Mouse (Mus musculus) intestine, postnatal 0 days (tissue): ENCODE data around the gene Enkur. TPM values are rescaled to one million over a fixed set of nuclear protein-coding genes. Genes with fewer than 3 reads are reported as not detected.
"Not testable (repeated sequence)": the region's sequence is repeated elsewhere in the genome, so short reads cannot be mapped to it uniquely, and the experiment has no call there.

Source experiments
- ATAC-seq: fragments of 200-750 bp; cut with Nextera tagmentation; 2 replicates; pipeline ENCODE4 v1.8.0; 2017; ENCODE audit warnings: mild to moderate bottlenecking, moderate TSS enrichment, moderate library complexity
- H3K27ac ChIP-seq: fragments of 300-500 bp; sonication (generic); 2 replicates; pipeline ENCODE4 v1.5.1; 2014; ENCODE audit warnings: mild to moderate bottlenecking, low read depth, low read length, moderate library complexity
- H3K27me3 ChIP-seq: fragments of 300-500 bp; sonication (generic); replicated peaks from 2 replicates; pipeline ENCODE4 v1.6.1; 2014; ENCODE audit warnings: low read length, mixed read lengths; ENCODE audit not compliant: control insufficient read depth, insufficient read depth
- H3K36me3 ChIP-seq: fragments of 300-500 bp; sonication (generic); 2 replicates; pipeline ENCODE4 v1.6.1; 2014; ENCODE audit warnings: mild to moderate bottlenecking, moderate library complexity; ENCODE audit not compliant: control insufficient read depth, insufficient read depth
- H3K4me1 ChIP-seq: fragments of 300-500 bp; sonication (generic); replicated peaks from 2 replicates; pipeline ENCODE4 v1.6.1; 2014; ENCODE audit warnings: antibody characterized with exemption, low read length, mixed read lengths; ENCODE audit not compliant: control insufficient read depth, insufficient read depth
- H3K4me2 ChIP-seq: fragments of 300-500 bp; sonication (generic); replicated peaks from 2 replicates; pipeline ENCODE4 v1.6.1; 2014; ENCODE audit warnings: low read depth, mild to moderate bottlenecking, moderate library complexity
- H3K4me3 ChIP-seq: fragments of 300-500 bp; sonication (generic); 2 replicates; pipeline ENCODE4 v1.5.1; 2014; ENCODE audit warnings: low read depth, low read length
- H3K9ac ChIP-seq: fragments of 300-500 bp; sonication (generic); 2 replicates; pipeline ENCODE4 v1.6.1; 2014; ENCODE audit warnings: mild to moderate bottlenecking, low read depth, low read length
- H3K9me3 ChIP-seq: fragments of 300-500 bp; sonication (generic); 2 replicates; pipeline ENCODE4 v1.6.1; 2016; ENCODE audit warnings: mixed run types; ENCODE audit not compliant: control insufficient read depth
- CTCF ChIP-seq: sonication (generic); IDR thresholded peaks from 2 replicates; pipeline ENCODE4 v1.5.1; 2016; ENCODE audit warnings: low read depth, mild to moderate bottlenecking, control low read depth, antibody characterized with exemption, moderate library complexity
- WGBS: fragments of 180-500 bp; shearing (Covaris S2); extraction: QIAGEN DNeasy Blood & Tissue Kit; methylation state at CpG from one replicate; pipeline ENCODE4 v1.1.7; 2014; 5-methylcytosine and 5-hydroxymethylcytosine counted together
- polyA plus RNA-seq: library from polyadenylated mRNA; unstranded; fragments of >200 nt; fragmentation: Nextera tagmentation; extraction: Ambion mirVana; gene quantifications from 2 replicates; pipeline ENCODE4 v1.2.1, GENCODE M21; 2015

The Enkur gene
- polyA plus RNA-seq = 2.8 and 3.2 TPM in 2 replicates

- TF ChIP-seq CTCF = no peak
- peak; percentile 98 for ATAC-seq
- Histone ChIP-seq H3K27me3 (no peaks in the 10 kb centered on the region), H3K4me2 (peak within 1 kb of the TSS; percentile 65), H3K9me3 (no peaks in the 10 kb centered on the region), H3K9ac (peak within 1 kb of the TSS; percentile 28), H3K27ac (peak within 1 kb of the TSS; percentile 23; the same call in 1 of the 2 replicates), H3K4me3 (peak within 1 kb of the TSS; percentile 61), H3K36me3 (no peaks in the 10 kb centered on the region), H3K4me1 (no peaks in the 10 kb centered on the region)
- WGBS = under 1% methylated on average over 43 of the region's 43 CpGs
Measured at GRCm38 (mm10) chr2:21204912-21205830, at the start of gene Enkur, which contains the start of gene Thnsl1. Gene Enkur, minus strand, starts transcription at chr2:21205365. Gene Thnsl1, plus strand, starts transcription at chr2:21205724.

- H3K27ac ChIP-seq = no peak overlapping the region
- no peak for TF ChIP-seq CTCF
Measured at GRCm38 (mm10) chr2:21254308-21254707, 49.1 kb upstream of the Enkur start.

GRCm38 (mm10) chr2:21253644-21254043 is 48.5 kb upstream of the Enkur start:
- Histone ChIP-seq H3K9ac (no peak overlapping the region), H3K27me3 (no peaks in the 10 kb centered on the region), H3K9me3 (no peaks in the 10 kb centered on the region), H3K4me3 (no peak overlapping the region), H3K4me2 (no peak overlapping the region), H3K4me1 (no peaks in the 10 kb centered on the region), H3K36me3 (no peaks in the 10 kb centered on the region), H3K27ac (no peak overlapping the region)
- WGBS = 68% methylated on average over 3 of the region's 3 CpGs
- TF ChIP-seq CTCF = no peak
- no peak for ATAC-seq

More at GRCm38 (mm10) chr2:21254308-21254707, 49.1 kb upstream of the Enkur start:
- H3K4me1 ChIP-seq = no peaks in the 10 kb centered on the region
- H3K9me3 ChIP-seq = no peaks in the 10 kb centered on the region
- H3K4me2 ChIP-seq = no peak overlapping the region
- H3K4me3 ChIP-seq = no peak overlapping the region
- H3K36me3 ChIP-seq = no peaks in the 10 kb centered on the region
- no peak for ATAC-seq
- H3K27me3 ChIP-seq = no peaks in the 10 kb centered on the region
- no peak overlapping the region for H3K9ac ChIP-seq

GRCm38 (mm10) chr2:21245477-21246102 is 40.4 kb upstream of the Enkur start:
- ATAC-seq = peak; percentile 81
- Histone ChIP-seq H3K27ac (no peak overlapping the region), H3K9ac (no peak overlapping the region), H3K9me3 (no peaks in the 10 kb centered on the region), H3K4me2 (no peak overlapping the region), H3K27me3 (no peaks in the 10 kb centered on the region), H3K4me1 (no peaks in the 10 kb centered on the region; the same call in 1 of the 2 replicates), H3K4me3 (no peak overlapping the region), H3K36me3 (no peaks in the 10 kb centered on the region)
- peak; percentile 61 for TF ChIP-seq CTCF
- WGBS = 60% methylated on average over 2 of the region's 2 CpGs

GRCm38 (mm10) chr2:21244986-21245385 is 39.8 kb upstream of the Enkur start:
- no peaks in the 10 kb centered on the region for H3K27me3 ChIP-seq
- H3K27ac ChIP-seq = no peak overlapping the region
- H3K4me2 ChIP-seq = no peak overlapping the region
- no peak overlapping the region for H3K9ac ChIP-seq
- H3K4me1 ChIP-seq = no peaks in the 10 kb centered on the region; the same call in 1 of the 2 replicates
- H3K9me3 ChIP-seq = no peaks in the 10 kb centered on the region
- no peak overlapping the region for H3K4me3 ChIP-seq
- ATAC-seq = no peak
- TF ChIP-seq CTCF = no peak
- no peaks in the 10 kb centered on the region for H3K36me3 ChIP-seq
- WGBS = 50% methylated on average over 4 of the region's 4 CpGs

GRCm38 (mm10) chr2:21244104-21244503 is 38.9 kb upstream of the Enkur start:
- H3K9ac ChIP-seq, H3K4me2 ChIP-seq, H3K27me3 ChIP-seq, H3K36me3 ChIP-seq, H3K9me3 ChIP-seq, H3K4me3 ChIP-seq, H3K27ac ChIP-seq, ATAC-seq, H3K4me1 ChIP-seq: not testable (repeated sequence)
- WGBS = 55% methylated on average over 4 of the region's 6 CpGs
